Mouse (Mus musculus): Measurements from ENCODE around the gene Olig2. TPM values are rescaled to one million over a fixed set of nuclear protein-coding genes. Genes with fewer than 3 reads are reported as not detected.
"Not testable (repeated sequence)": the region's sequence is repeated elsewhere in the genome, so short reads cannot be mapped to it uniquely, and the experiment has no call there.

The Olig2 gene
- polyA plus RNA-seq, 3 experiments from 2014 or later: not detected

GRCm38 (mm10) chr16:91226883-91227759 lies 1.9 kb downstream of the Olig2 start:
- no peak for ATAC-seq

GRCm38 (mm10) chr16:91227760-91228043 lies 2.4 kb downstream of the Olig2 start:
- ATAC-seq: no peak

- no peak for ATAC-seq
Observed at GRCm38 (mm10) chr16:91228238-91229071, 3.2 kb downstream of the Olig2 start.

- no peak for ATAC-seq
Observed at GRCm38 (mm10) chr16:91229072-91229348, 3.8 kb downstream of the Olig2 start.

- ATAC-seq: no peak
Observed at GRCm38 (mm10) chr16:91229643-91230042, 4.4 kb downstream of the Olig2 start.

- ATAC-seq: no peak
Observed at GRCm38 (mm10) chr16:91231781-91232469, 6.7 kb downstream of the Olig2 start.

GRCm38 (mm10) chr16:91232470-91233240 lies 7.4 kb downstream of the Olig2 start:
- ATAC-seq: no peak

GRCm38 (mm10) chr16:91233241-91233944 lies 8.1 kb downstream of the Olig2 start:
- no peak for ATAC-seq

GRCm38 (mm10) chr16:91239024-91239423 lies 13.8 kb downstream of the Olig2 start:
- no peak for ATAC-seq

- ATAC-seq: no peak
Observed at GRCm38 (mm10) chr16:91246292-91246691, 21.0 kb downstream of the Olig2 start.

GRCm38 (mm10) chr16:91255419-91256164 lies 30.3 kb downstream of the Olig2 start:
- not testable (repeated sequence) for ATAC-seq

GRCm38 (mm10) chr16:91258956-91259355 lies 33.7 kb downstream of the Olig2 start:
- no peak for ATAC-seq

GRCm38 (mm10) chr16:91260861-91261260 lies 35.6 kb downstream of the Olig2 start:
- no peak for ATAC-seq

GRCm38 (mm10) chr16:91262467-91263220 lies 37.4 kb downstream of the Olig2 start:
- ATAC-seq: no peak

GRCm38 (mm10) chr16:91265972-91266371 lies 40.7 kb downstream of the Olig2 start:
- ATAC-seq: no peak

GRCm38 (mm10) chr16:91268724-91269452 lies 43.6 kb downstream of the Olig2 start:
- no peak for ATAC-seq

- ATAC-seq: no peak
Observed at GRCm38 (mm10) chr16:91269468-91270211, 44.4 kb downstream of the Olig2 start, which contains the start of gene Olig1. Gene Olig1, plus strand, starts transcription at chr16:91269772.

- no peak for ATAC-seq
Observed at GRCm38 (mm10) chr16:91270212-91270971, 45.1 kb downstream of the Olig2 start.
